11 mouse cellular contexts compared by ENCODE assay signal in genomic region chr11:63463797-63464331, GRCm38 (mm10).
DNase-seq lines count a peak whose midpoint lies in the region; ATAC-seq and TF ChIP-seq lines count a peak whose summit lies in the region.
"Had no signal": no experiment of that assay in that cellular context is flagged by ENCODE, and none has a peak within 500 bp of the region (broad histone marks: within the 10 kb centered on the region; RNA-seq: fewer than 3 reads in every experiment).

No protein-coding gene starts in this region.

- 47% methylated on average over 18 of the region's 18 CpGs for WGBS in hindbrain, embryonic 14.5 days
- WGBS in hindbrain, embryonic 11.5 days: 71% methylated on average over 18 of the region's 18 CpGs
- WGBS in embryonic facial prominence, embryonic 13.5 days: 46% methylated on average over 18 of the region's 18 CpGs
- WGBS in midbrain, postnatal 0 days: 48% methylated on average over 18 of the region's 18 CpGs

- no peaks in the 10 kb centered on the region for H3K36me3 ChIP-seq in hindbrain, embryonic 14.5 days (replicated peaks; ENCODE audit: control insufficient read depth, insufficient read depth)
- no peaks in the 10 kb centered on the region for H3K36me3 ChIP-seq in hindbrain, embryonic 11.5 days (ENCODE audit: control insufficient read depth, insufficient read depth, low read length)
- H3K36me3 ChIP-seq in embryonic facial prominence, embryonic 13.5 days: no peaks in the 10 kb centered on the region
- H3K36me3 ChIP-seq in midbrain, postnatal 0 days (ENCODE audit: insufficient read depth, low read length): no peaks in the 10 kb centered on the region

- DNase-seq in hindbrain, embryonic 14.5 days (ENCODE audit: low spot score): peak; percentile 54
- DNase-seq in hindbrain, embryonic 11.5 days (ENCODE audit: low spot score): no peak
- peak; percentile 22 for DNase-seq in kidney, adult 9 months
- peak; percentile 69 for DNase-seq in midbrain, postnatal 0 days (ENCODE audit: low spot score)
- no peak for DNase-seq in gastrocnemius, adult 18-20 months (ENCODE audit: low spot score)
- no peak for DNase-seq in adrenal gland, postnatal 10 days
- DNase-seq: cerebellum, adult 9-11 months; thymus, adult 18-20 months had no signal

- H3K4me1 ChIP-seq in hindbrain, embryonic 14.5 days (replicated peaks; ENCODE audit: control insufficient read depth, insufficient read depth, low read length): peaks cover 4% of the 10 kb centered on the region; the same call in 1 of the 2 replicates
- H3K4me1 ChIP-seq in hindbrain, embryonic 11.5 days (replicated peaks; ENCODE audit: control insufficient read depth, insufficient read depth, low read length): no peaks in the 10 kb centered on the region
- peaks cover 11% of the 10 kb centered on the region; the same call in 1 of the 2 replicates for H3K4me1 ChIP-seq in embryonic facial prominence, embryonic 13.5 days
- no peaks in the 10 kb centered on the region for H3K4me1 ChIP-seq in midbrain, postnatal 0 days (ENCODE audit: insufficient read depth, low read length)

- H3K27me3 ChIP-seq in hindbrain, embryonic 14.5 days (ENCODE audit: control insufficient read depth, insufficient read depth, low read length): no peaks in the 10 kb centered on the region
- H3K27me3 ChIP-seq in hindbrain, embryonic 11.5 days (ENCODE audit: control insufficient read depth, insufficient read depth, low read length): no peaks in the 10 kb centered on the region
- peaks cover 9% of the 10 kb centered on the region; the same call in 1 of the 2 replicates for H3K27me3 ChIP-seq in embryonic facial prominence, embryonic 13.5 days
- H3K27me3 ChIP-seq in midbrain, postnatal 0 days (ENCODE audit: insufficient read depth, low read length): no peaks in the 10 kb centered on the region

- ATAC-seq in hindbrain, embryonic 14.5 days (ENCODE audit: low FRiP score): peak; percentile 17; the same call in 1 of the 2 replicates
- no peak for ATAC-seq in hindbrain, embryonic 11.5 days (ENCODE audit: low FRiP score)
- peak; percentile 62; the same call in 1 of the 2 replicates for ATAC-seq in embryonic facial prominence, embryonic 13.5 days (ENCODE audit: insufficient number of reproducible peaks, insufficient read depth, low FRiP score, low TSS enrichment, low read depth)
- ATAC-seq in midbrain, postnatal 0 days (ENCODE audit: low FRiP score): no peak
- ATAC-seq in frontal cortex, adult (ENCODE audit: low TSS enrichment): no peak

- no peak overlapping the region for H3K9ac ChIP-seq in hindbrain, embryonic 14.5 days
- H3K9ac ChIP-seq in hindbrain, embryonic 11.5 days (ENCODE audit: low read depth, low read length): no peak overlapping the region
- H3K9ac ChIP-seq in embryonic facial prominence, embryonic 13.5 days: 0 out of 2 replicates have a peak overlapping the region, but pooled peaks have one; percentile 36
- H3K9ac ChIP-seq in midbrain, postnatal 0 days (replicated peaks; ENCODE audit: low read length, poor library complexity, severe bottlenecking): no peak overlapping the region

- peak overlapping the region; percentile 21; the same call in 1 of the 2 replicates for H3K4me2 ChIP-seq in hindbrain, embryonic 14.5 days (replicated peaks)
- no peak overlapping the region for H3K4me2 ChIP-seq in hindbrain, embryonic 11.5 days (replicated peaks; ENCODE audit: low read depth, low read length)
- H3K4me2 ChIP-seq in embryonic facial prominence, embryonic 13.5 days: peak overlapping the region; percentile 42
- no peak overlapping the region for H3K4me2 ChIP-seq in midbrain, postnatal 0 days (ENCODE audit: low read depth, low read length, poor library complexity, severe bottlenecking)

- no peak for TF ChIP-seq CTCF in midbrain, postnatal 0 days (IDR thresholded peaks at IDR 0.05)

- no peaks in the 10 kb centered on the region for H3K9me3 ChIP-seq in hindbrain, embryonic 14.5 days (ENCODE audit: control insufficient read depth, low read length)
- no peaks in the 10 kb centered on the region for H3K9me3 ChIP-seq in hindbrain, embryonic 11.5 days (ENCODE audit: control insufficient read depth, low read length)
- no peaks in the 10 kb centered on the region for H3K9me3 ChIP-seq in embryonic facial prominence, embryonic 13.5 days
- H3K9me3 ChIP-seq in midbrain, postnatal 0 days (ENCODE audit: low read length): no peaks in the 10 kb centered on the region

- H3K27ac ChIP-seq in hindbrain, embryonic 14.5 days: no peak overlapping the region
- no peak overlapping the region for H3K27ac ChIP-seq in hindbrain, embryonic 11.5 days (ENCODE audit: low read depth, low read length)
- no peak overlapping the region for H3K27ac ChIP-seq in embryonic facial prominence, embryonic 13.5 days
- no peak overlapping the region for H3K27ac ChIP-seq in midbrain, postnatal 0 days (ENCODE audit: low read depth, low read length)
- H3K27ac ChIP-seq: macrophage had no signal

- H3K4me3 ChIP-seq in hindbrain, embryonic 14.5 days (replicated peaks; ENCODE audit: low read length): no peak overlapping the region
- no peak overlapping the region for H3K4me3 ChIP-seq in hindbrain, embryonic 11.5 days (ENCODE audit: low read depth, low read length)
- H3K4me3 ChIP-seq in embryonic facial prominence, embryonic 13.5 days: no peak overlapping the region
- H3K4me3 ChIP-seq in midbrain, postnatal 0 days (ENCODE audit: low read depth, low read length): no peak overlapping the region

Comparison
In these comparisons a context has a peak if more than half of its experiments do, and no peak if none do; other contexts are left out.
1. ATAC-seq: peak in hindbrain, embryonic 14.5 days (single experiment) and embryonic facial prominence, embryonic 13.5 days (single experiment); none in hindbrain, embryonic 11.5 days (single experiment), midbrain, postnatal 0 days (single experiment) and frontal cortex, adult (single experiment).
2. DNase-seq: peak in hindbrain, embryonic 14.5 days (single experiment), kidney, adult 9 months (single experiment) and midbrain, postnatal 0 days (single experiment); none in hindbrain, embryonic 11.5 days (single experiment), gastrocnemius, adult 18-20 months (single experiment) and adrenal gland, postnatal 10 days (single experiment).
3. H3K4me2 ChIP-seq: peak in hindbrain, embryonic 14.5 days (single experiment) and embryonic facial prominence, embryonic 13.5 days (single experiment); none in hindbrain, embryonic 11.5 days (single experiment) and midbrain, postnatal 0 days (single experiment).